Mouse (Mus musculus): ENCODE results near the gene Lpgat1.

The Lpgat1 gene

GRCm38 (mm10) chr1:191733822-191734221 lies 16.2 kb downstream of the Lpgat1 start:
- DNase-seq (ENCODE audit: extremely low read depth, low read depth, low spot score): no peak

- no peak for DNase-seq (ENCODE audit: extremely low read depth, low read depth, low spot score)
These were observed 18.8 kb downstream of the Lpgat1 start for GRCm38 (mm10) chr1:191736425-191736824.

GRCm38 (mm10) chr1:191737871-191738270 lies 20.2 kb downstream of the Lpgat1 start:
- DNase-seq (ENCODE audit: extremely low read depth, low read depth, low spot score): no peak

- DNase-seq (ENCODE audit: extremely low read depth, low read depth, low spot score): no peak
These were observed 21.1 kb downstream of the Lpgat1 start for GRCm38 (mm10) chr1:191738726-191739125.

- DNase-seq (ENCODE audit: extremely low read depth, low read depth, low spot score): no peak
These were observed 23.1 kb downstream of the Lpgat1 start for GRCm38 (mm10) chr1:191740587-191741361.

- no peak for DNase-seq (ENCODE audit: extremely low read depth, low read depth, low spot score)
These were observed 24.0 kb downstream of the Lpgat1 start for GRCm38 (mm10) chr1:191741635-191742034.

- DNase-seq (ENCODE audit: extremely low read depth, low read depth, low spot score): no peak
These were observed 30.8 kb downstream of the Lpgat1 start for GRCm38 (mm10) chr1:191748431-191748830.

- no peak for DNase-seq (ENCODE audit: extremely low read depth, low read depth, low spot score)
These were observed 39.0 kb downstream of the Lpgat1 start for GRCm38 (mm10) chr1:191756520-191757199.

- no peak for DNase-seq (ENCODE audit: extremely low read depth, low read depth, low spot score)
These were observed 56.5 kb downstream of the Lpgat1 start for GRCm38 (mm10) chr1:191774106-191774505.

- DNase-seq (ENCODE audit: extremely low read depth, low read depth, low spot score): no peak
These were observed 57.5 kb downstream of the Lpgat1 start for GRCm38 (mm10) chr1:191775116-191775515.

GRCm38 (mm10) chr1:191777521-191777920 lies 59.9 kb downstream of the Lpgat1 start:
- no peak for DNase-seq (ENCODE audit: extremely low read depth, low read depth, low spot score)

- no peak for DNase-seq (ENCODE audit: extremely low read depth, low read depth, low spot score)
These were observed 62.8 kb downstream of the Lpgat1 start for GRCm38 (mm10) chr1:191780470-191780869.

GRCm38 (mm10) chr1:191785108-191785507 lies 67.5 kb downstream of the Lpgat1 start:
- no peak for DNase-seq (ENCODE audit: extremely low read depth, low read depth, low spot score)

- DNase-seq (ENCODE audit: extremely low read depth, low read depth, low spot score): no peak
These were observed 68.6 kb downstream of the Lpgat1 start for GRCm38 (mm10) chr1:191786255-191786654.

GRCm38 (mm10) chr1:191787379-191787778 lies 69.7 kb downstream of the Lpgat1 start:
- DNase-seq (ENCODE audit: extremely low read depth, low read depth, low spot score): no peak

- DNase-seq (ENCODE audit: extremely low read depth, low read depth, low spot score): no peak
These were observed 75.4 kb downstream of the Lpgat1 start for GRCm38 (mm10) chr1:191792991-191793390.

- DNase-seq (ENCODE audit: extremely low read depth, low read depth, low spot score): no peak
These were observed 76.4 kb downstream of the Lpgat1 start for GRCm38 (mm10) chr1:191793888-191794532.

- no peak for DNase-seq (ENCODE audit: extremely low read depth, low read depth, low spot score)
These were observed 78.7 kb downstream of the Lpgat1 start for GRCm38 (mm10) chr1:191796238-191796896.

- DNase-seq (ENCODE audit: extremely low read depth, low read depth, low spot score): peak; percentile 78
These were observed 84.6 kb downstream of the Lpgat1 start for GRCm38 (mm10) chr1:191802093-191802819.

GRCm38 (mm10) chr1:191802820-191803655 lies 85.4 kb downstream of the Lpgat1 start:
- peak; percentile 85 for DNase-seq (ENCODE audit: extremely low read depth, low read depth, low spot score)
